In the genomic region with DNA sequence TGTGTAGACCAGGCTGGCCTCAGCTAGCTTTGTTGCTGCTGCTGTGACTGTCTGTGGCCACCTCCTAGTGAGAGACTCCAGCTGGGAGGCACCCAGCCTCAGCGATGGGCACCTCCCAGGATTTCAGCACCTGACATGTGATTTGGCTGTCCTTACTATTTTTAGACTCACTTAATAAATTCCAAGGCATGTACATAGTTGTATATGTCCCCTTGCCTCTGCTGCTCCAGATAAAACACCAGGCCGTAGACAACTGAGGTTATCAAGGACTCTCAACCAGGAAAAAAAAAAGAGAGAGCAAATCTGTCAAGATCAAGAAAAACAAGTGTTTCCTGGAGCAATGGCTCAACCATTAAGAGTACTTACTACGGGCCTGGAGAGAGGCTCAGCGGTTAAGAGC, we compare ENCODE assay signal across 1 mouse cellular context.
A peak's percentile ranks its signal among the peaks of the same experiment; 100 is the strongest.
TF ChIP-seq lines count a peak whose summit lies in the region.

No protein-coding gene starts in this region.

TF ChIP-seq in MEL, 35 proteins besides CTCF, POLR2A, EP300 and RAD21:
- TF ChIP-seq E2F4 (IDR thresholded peaks at IDR 0.05; ENCODE audit: borderline replicate concordance, low read depth, low read length) (no peak), MYC (IDR thresholded peaks at IDR 0.05; ENCODE audit: low read depth, low read length) (no peak), GATA1 (IDR thresholded peaks at IDR 0.05; ENCODE audit: low read depth, low read length) (0 out of 2 replicates have a peak, but pooled peaks have one; percentile 20), BHLHE40 (IDR thresholded peaks at IDR 0.05; ENCODE audit: borderline replicate concordance, low read depth, low read length) (no peak), ZNF384 (IDR thresholded peaks at IDR 0.05; ENCODE audit: low read depth, low read length) (peak; percentile 61; the same call in 1 of the 2 replicates)
